Mouse (Mus musculus) neural tube, embryonic 15.5 days (tissue): ENCODE measurements around the gene Rhou. TPM values are rescaled to one million over a fixed set of nuclear protein-coding genes. Genes with fewer than 3 reads are reported as not detected.
A peak's percentile ranks its signal among the peaks of the same experiment; 100 is the strongest.

Source experiments
- ATAC-seq: fragments of 200-750 bp; cut with Nextera tagmentation; 2 replicates; pipeline ENCODE4 v1.8.0; 2017; ENCODE audit warnings: mild to moderate bottlenecking, moderate TSS enrichment, moderate library complexity; ENCODE audit not compliant: low FRiP score
- H3K27ac ChIP-seq: fragments of 300-500 bp; sonication (generic); replicated peaks from 2 replicates; pipeline ENCODE4 v1.5.1; 2015; ENCODE audit warnings: mild to moderate bottlenecking, inconsistent platforms
- H3K27me3 ChIP-seq: fragments of 300-500 bp; sonication (generic); replicated peaks from 2 replicates; pipeline ENCODE4 v1.6.1; 2015; ENCODE audit warnings: inconsistent platforms
- H3K36me3 ChIP-seq: fragments of 300-500 bp; sonication (generic); 2 replicates; pipeline ENCODE4 v1.6.1; 2015; ENCODE audit warnings: inconsistent platforms
- H3K4me1 ChIP-seq: fragments of 300-500 bp; sonication (generic); 2 replicates; pipeline ENCODE4 v1.6.1; 2015; ENCODE audit warnings: inconsistent platforms
- H3K4me2 ChIP-seq: fragments of 300-500 bp; sonication (generic); 2 replicates; pipeline ENCODE4 v1.6.1; 2015; ENCODE audit warnings: inconsistent platforms, mild to moderate bottlenecking, moderate library complexity
- H3K4me3 ChIP-seq: fragments of 300-500 bp; sonication (generic); replicated peaks from 2 replicates; pipeline ENCODE4 v1.5.1; 2015; ENCODE audit warnings: mild to moderate bottlenecking, inconsistent platforms
- H3K9ac ChIP-seq: fragments of 300-500 bp; sonication (generic); replicated peaks from 2 replicates; pipeline ENCODE4 v1.6.1; 2015; ENCODE audit warnings: mild to moderate bottlenecking, inconsistent platforms
- H3K9me3 ChIP-seq: fragments of 300-500 bp; sonication (generic); replicated peaks from 2 replicates; pipeline ENCODE4 v1.6.1; 2016; ENCODE audit warnings: inconsistent platforms
- WGBS: fragments of 180-500 bp; shearing (Covaris S2); methylation state at CpG from one replicate; pipeline ENCODE4 v1.1.7; 2015; ENCODE audit warnings: mixed read lengths; 5-methylcytosine and 5-hydroxymethylcytosine counted together
- polyA plus RNA-seq: library from polyadenylated mRNA; unstranded; fragments of >200 nt; fragmentation: Nextera tagmentation; extraction: Ambion mirVana; gene quantifications from 2 replicates; pipeline ENCODE4 v1.2.1, GENCODE M21; 2015

Gene Rhou
- polyA plus RNA-seq, 1 experiment from 2014 or later = 12.7 TPM

DNA sequence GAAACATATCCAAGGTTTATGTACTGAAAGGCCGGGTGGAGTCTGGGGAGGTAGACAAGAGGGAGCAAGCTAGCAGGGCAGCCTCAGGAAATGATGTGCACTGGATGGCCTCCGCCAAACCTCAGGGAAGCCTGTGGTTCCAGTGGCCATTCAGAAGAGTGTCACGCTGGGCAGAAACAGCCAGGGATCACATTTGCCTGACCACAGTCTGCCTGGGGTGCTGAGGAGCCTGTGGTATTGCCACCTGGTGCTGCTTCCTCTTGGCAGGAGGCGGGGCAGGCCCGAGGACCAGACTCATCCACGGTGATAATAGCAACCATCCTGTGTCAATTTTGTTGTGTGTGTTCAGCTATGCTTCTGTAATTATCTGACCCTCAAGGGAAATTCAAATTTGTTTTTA, 18.9 kb downstream of the Rhou start:
- no peak overlapping the region for H3K4me2 ChIP-seq
- no peaks in the 10 kb centered on the region for H3K27me3 ChIP-seq
- H3K4me3 ChIP-seq = no peak overlapping the region
- ATAC-seq = no peak
- 69% methylated on average over 6 of the region's 6 CpGs for WGBS
- no peak overlapping the region for H3K27ac ChIP-seq
- no peaks in the 10 kb centered on the region for H3K9me3 ChIP-seq
- H3K4me1 ChIP-seq = peaks cover 7% of the 10 kb centered on the region
- H3K36me3 ChIP-seq = no peaks in the 10 kb centered on the region
- no peak overlapping the region for H3K9ac ChIP-seq

DNA sequence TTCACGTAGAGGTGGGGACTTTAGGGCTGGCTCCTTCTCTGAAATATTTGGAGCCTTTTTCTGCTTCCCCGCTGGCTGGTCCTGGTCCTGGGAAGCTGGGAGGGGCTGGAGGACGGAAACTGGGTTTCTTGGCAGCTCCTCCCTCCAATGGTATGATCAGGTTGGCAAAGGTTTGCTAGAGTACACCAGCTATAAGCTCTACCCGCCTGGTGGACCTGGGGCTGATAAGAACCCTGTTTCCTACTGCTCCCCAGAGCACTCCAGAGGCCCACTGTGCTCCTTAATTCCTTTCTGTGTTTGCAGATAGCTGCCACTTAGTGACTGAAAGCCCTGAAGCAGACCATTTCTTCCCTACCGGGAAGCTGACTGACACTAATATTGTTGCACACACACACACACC, 21.9 kb downstream of the Rhou start:
- no peak overlapping the region for H3K9ac ChIP-seq
- H3K4me2 ChIP-seq = no peak overlapping the region
- peaks cover 7% of the 10 kb centered on the region for H3K4me1 ChIP-seq
- WGBS = 46% methylated on average over 5 of the region's 5 CpGs
- ATAC-seq = no peak
- H3K27me3 ChIP-seq = no peaks in the 10 kb centered on the region
- H3K27ac ChIP-seq = no peak overlapping the region
- H3K36me3 ChIP-seq = no peaks in the 10 kb centered on the region
- H3K9me3 ChIP-seq = no peaks in the 10 kb centered on the region
- no peak overlapping the region for H3K4me3 ChIP-seq

DNA sequence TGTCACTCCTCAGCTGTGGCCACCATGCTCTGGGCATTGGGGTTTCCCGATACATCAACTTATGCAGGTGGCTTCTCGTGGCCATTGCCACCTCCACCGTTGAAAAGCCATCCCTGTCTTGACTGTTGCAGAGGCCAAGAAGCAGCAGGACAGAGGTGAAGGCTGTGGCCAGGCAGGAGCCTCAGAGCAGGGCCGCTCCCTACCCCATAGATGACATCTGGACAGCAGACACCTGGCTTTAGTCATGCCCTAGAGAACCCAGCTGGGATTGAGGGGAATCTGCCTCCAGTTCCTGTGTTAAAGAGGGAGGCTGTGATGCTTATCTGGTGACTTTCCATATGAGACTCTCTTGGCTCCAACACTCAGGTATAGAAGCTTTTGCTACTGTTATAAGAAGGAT, 24.7 kb downstream of the Rhou start:
- no peak overlapping the region for H3K4me2 ChIP-seq
- peaks cover 13% of the 10 kb centered on the region for H3K4me1 ChIP-seq

DNA sequence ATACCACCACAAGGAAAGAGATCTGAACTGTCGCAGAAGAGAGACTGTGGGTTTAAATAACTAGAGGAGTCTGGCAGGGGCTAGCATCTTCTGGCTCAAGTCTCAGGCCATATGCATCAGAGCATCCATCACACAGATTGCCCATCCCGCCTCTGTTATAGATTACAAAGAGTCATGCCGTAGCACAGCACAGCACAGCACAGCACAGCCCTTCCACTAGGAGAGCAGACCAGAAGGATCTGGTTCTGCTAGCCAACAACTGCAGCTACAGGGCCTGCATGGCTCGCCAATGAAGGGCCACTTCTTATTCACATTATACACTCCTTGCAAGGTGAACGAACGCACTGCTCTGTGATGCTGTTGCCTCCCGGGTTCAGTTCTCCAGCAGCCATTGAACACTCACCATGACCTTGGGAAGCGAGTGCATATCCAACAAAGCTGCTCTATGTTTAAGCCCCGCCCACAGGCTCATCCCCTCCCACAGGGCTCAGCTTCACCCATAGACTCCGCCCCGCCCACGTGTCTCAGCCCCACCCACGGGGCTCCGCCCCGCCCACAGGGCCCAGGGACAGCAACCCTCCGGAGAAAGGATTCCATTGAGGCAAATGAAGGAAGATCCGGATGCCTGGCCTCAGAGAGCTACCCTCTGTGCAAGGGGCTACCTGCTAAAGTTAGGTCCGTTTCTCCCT, 28.5 kb downstream of the Rhou start:
- H3K36me3 ChIP-seq = no peaks in the 10 kb centered on the region
- H3K4me3 ChIP-seq = no peak overlapping the region
- no peaks in the 10 kb centered on the region for H3K27me3 ChIP-seq
- 21% methylated on average over 18 of the region's 18 CpGs for WGBS
- H3K4me1 ChIP-seq = peaks cover 10% of the 10 kb centered on the region
- ATAC-seq = no peak; the same call in 1 of the 2 replicates
- H3K4me2 ChIP-seq = peak overlapping the region; percentile 24
- H3K9me3 ChIP-seq = no peaks in the 10 kb centered on the region
- no peak overlapping the region for H3K27ac ChIP-seq
- H3K9ac ChIP-seq = no peak overlapping the region

More for the DNA sequence above, 24.7 kb downstream of the Rhou start:
- WGBS = 92% methylated on average over 4 of the region's 4 CpGs
- no peak for ATAC-seq
- Histone ChIP-seq H3K9ac (no peak overlapping the region), H3K36me3 (no peaks in the 10 kb centered on the region), H3K9me3 (no peaks in the 10 kb centered on the region), H3K4me3 (no peak overlapping the region), H3K27ac (no peak overlapping the region), H3K27me3 (no peaks in the 10 kb centered on the region)

DNA sequence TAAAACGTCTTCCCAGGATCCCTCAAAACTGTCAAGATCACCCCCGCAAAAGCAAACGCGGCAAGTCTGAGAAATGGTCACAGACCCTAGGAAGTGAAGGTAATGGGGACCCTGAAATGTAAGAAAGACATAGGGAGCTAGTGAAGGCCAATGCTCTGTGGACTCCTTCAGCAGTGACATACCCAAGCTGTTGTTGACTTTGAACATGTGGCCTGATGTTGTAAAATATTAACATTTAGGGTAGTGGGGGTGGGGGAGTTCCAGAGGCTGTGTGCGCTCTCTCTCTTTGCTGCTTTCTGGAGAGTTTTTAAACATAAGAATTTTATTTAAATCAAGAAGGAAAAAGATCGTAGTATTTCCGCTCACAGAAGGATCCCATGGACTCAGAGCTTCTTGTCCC, 29.6 kb downstream of the Rhou start:
- no peaks in the 10 kb centered on the region for H3K27me3 ChIP-seq
- H3K4me1 ChIP-seq = peaks cover 10% of the 10 kb centered on the region
- H3K9ac ChIP-seq = no peak overlapping the region
- no peak for ATAC-seq
- no peak overlapping the region for H3K27ac ChIP-seq
- no peaks in the 10 kb centered on the region for H3K9me3 ChIP-seq
- H3K36me3 ChIP-seq = no peaks in the 10 kb centered on the region
- no peak overlapping the region for H3K4me3 ChIP-seq
- no peak overlapping the region for H3K4me2 ChIP-seq
- WGBS = 65% methylated on average over 7 of the region's 7 CpGs

DNA sequence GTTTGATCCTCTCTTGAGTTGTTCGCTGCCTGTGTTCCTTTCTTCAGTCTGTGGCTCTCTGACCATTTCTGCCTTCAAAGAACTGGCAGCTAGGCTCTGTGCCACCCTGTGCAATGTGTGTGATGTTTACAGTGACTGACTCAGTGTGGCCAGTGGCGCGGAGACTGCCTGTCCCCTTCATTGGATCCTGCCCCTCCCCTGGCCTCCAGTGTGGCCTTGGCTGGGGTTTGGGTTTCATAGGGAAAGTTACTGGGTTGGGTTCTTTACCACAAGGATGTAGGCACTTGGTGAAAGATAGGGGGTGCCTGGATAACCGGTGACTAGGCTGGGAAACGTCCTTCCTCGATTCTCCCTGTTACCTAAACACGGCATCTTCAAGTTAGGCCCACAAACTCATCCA, 31.1 kb downstream of the Rhou start:
- Histone ChIP-seq H3K4me3 (no peak overlapping the region), H3K27ac (no peak overlapping the region), H3K9me3 (no peaks in the 10 kb centered on the region), H3K36me3 (no peaks in the 10 kb centered on the region), H3K4me1 (peaks cover 10% of the 10 kb centered on the region), H3K9ac (no peak overlapping the region), H3K4me2 (no peak overlapping the region), H3K27me3 (no peaks in the 10 kb centered on the region)
- 80% methylated on average over 7 of the region's 7 CpGs for WGBS
- no peak for ATAC-seq

DNA sequence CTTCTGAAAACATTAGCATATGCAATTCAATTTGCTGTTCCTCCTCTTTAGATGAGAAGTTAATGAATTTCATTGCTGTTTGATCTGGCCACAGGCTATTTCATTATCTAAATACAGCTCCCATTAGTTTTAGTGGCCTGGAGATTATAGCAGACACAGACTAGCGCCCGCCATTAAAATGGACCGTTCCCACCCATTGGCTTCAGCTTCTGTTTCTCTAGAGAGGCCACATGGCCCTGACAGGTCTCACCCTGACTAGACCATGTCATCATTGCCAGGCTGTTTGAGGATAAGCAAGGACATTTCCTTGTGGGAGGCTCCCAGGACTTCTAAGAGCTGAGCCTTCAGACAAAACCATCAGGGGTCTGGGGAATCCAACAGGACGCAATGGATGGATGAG, 31.7 kb downstream of the Rhou start:
- ATAC-seq = no peak
- Histone ChIP-seq H3K4me1 (peaks cover 10% of the 10 kb centered on the region), H3K4me3 (no peak overlapping the region), H3K9ac (no peak overlapping the region), H3K27me3 (no peaks in the 10 kb centered on the region), H3K36me3 (no peaks in the 10 kb centered on the region), H3K4me2 (no peak overlapping the region), H3K27ac (peak overlapping the region; percentile 72), H3K9me3 (no peaks in the 10 kb centered on the region)
- 34% methylated on average over 4 of the region's 4 CpGs for WGBS

DNA sequence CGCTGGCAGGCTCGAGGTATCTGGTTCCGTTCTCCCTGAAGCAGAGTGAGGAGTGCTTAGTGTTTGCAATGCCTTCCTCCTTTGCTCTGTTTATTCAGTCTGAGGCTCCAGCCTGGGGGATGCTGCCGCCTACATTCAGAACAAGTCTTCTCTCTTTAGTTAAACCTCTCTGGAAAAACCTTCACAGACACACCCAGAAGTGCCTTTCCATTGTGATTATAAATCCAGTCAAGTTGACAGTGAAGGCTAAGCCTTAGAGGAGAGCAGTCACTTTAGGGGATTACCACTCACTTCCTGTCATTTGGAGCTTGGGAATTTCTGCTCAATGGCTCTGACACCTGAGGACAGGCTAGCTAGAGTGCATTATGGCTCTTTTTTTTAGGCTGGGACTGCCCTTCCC, 34.1 kb downstream of the Rhou start:
- no peaks in the 10 kb centered on the region for H3K36me3 ChIP-seq
- 59% methylated on average over 4 of the region's 4 CpGs for WGBS
- no peak for ATAC-seq
- no peak overlapping the region for H3K4me3 ChIP-seq
- H3K4me2 ChIP-seq = no peak overlapping the region
- H3K4me1 ChIP-seq = peaks cover 4% of the 10 kb centered on the region
- H3K9ac ChIP-seq = no peak overlapping the region
- no peaks in the 10 kb centered on the region for H3K27me3 ChIP-seq
- H3K9me3 ChIP-seq = no peaks in the 10 kb centered on the region
- no peak overlapping the region for H3K27ac ChIP-seq

DNA sequence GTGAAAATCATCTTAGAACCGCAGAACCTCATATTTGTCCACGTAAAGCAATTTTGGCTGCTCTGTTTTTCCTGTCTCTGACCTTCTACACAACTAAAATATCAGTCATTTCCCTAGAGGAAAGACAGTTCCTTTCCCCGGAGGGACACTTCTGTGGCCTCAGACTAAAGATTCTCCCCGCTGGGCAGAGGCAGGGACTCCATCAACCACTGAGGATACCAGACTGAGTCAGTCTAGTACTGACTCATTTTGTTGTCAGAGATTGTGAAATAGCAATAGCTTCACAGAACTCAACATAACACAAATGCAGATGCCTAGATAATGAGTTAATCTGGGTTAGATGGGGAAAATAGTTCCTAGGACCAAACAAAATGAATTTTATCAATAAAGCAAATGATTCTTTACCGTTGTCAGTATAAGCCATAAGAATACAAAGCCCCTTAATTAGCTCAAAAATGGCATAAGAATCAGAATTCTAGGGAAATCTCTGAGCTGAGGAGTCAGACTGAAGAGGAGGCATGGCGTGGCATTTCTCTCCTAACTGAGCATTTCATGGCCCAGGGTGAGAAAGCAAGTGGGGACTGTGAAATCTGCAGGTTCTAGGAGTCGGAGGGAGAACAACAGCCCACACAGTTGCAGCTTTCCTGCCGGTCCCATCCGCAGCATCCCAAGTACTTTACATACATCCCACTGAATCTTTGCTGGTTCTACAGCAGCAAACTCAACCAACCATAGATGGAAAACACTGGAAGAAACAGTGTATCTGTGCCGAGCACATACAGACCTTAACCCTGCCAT, 38.6 kb downstream of the Rhou start:
- no peaks in the 10 kb centered on the region for H3K9me3 ChIP-seq
- H3K27ac ChIP-seq = no peak overlapping the region
- H3K9ac ChIP-seq = no peak overlapping the region
- 88% methylated on average over 10 of the region's 10 CpGs for WGBS
- H3K36me3 ChIP-seq = no peaks in the 10 kb centered on the region
- H3K4me2 ChIP-seq = no peak overlapping the region
- H3K4me3 ChIP-seq = no peak overlapping the region
- no peaks in the 10 kb centered on the region for H3K27me3 ChIP-seq
- ATAC-seq = no peak
- H3K4me1 ChIP-seq = no peaks in the 10 kb centered on the region

DNA sequence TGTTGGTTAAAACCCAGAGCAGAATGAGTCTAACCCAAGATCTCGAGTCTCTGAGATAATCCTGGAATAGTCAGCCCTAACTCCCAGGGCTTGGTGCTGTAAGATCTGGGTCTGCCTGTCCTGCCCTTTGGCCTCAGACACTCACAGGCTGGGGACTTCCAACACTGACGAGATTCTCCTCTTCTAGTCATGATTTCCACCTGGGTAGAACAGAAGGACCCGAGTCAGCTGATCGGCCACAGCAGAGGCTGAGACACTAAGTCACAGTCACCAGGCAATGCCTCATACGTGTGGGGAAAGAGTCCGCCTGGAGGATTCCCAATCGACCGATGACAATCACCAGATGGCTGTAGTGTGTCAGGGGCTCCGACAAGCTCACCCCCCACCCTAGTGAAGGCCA, 42.4 kb downstream of the Rhou start:
- ATAC-seq = no peak

DNA sequence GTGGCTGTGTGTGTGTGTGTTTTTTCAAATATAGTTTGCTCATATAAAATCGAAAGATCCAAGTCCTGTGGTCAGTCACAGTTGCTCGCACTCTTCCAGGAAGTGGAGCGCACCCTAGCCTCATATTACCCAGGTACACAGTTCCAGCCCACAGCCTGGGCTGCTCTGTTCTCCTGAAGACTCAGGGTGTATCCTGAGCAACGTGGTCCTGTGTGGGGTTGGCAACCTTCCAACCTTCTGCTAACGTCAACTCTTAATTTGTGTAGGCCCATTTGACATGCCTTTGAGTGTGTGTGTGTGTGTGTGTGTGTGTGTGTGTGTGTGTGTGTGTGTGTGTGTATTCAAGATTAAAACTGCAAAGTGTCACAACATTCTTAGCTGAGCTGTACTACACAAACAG, 43.6 kb downstream of the Rhou start:
- no peaks in the 10 kb centered on the region for H3K9me3 ChIP-seq
- no peaks in the 10 kb centered on the region for H3K36me3 ChIP-seq
- no peak overlapping the region for H3K4me2 ChIP-seq
- ATAC-seq = no peak
- H3K4me3 ChIP-seq = no peak overlapping the region
- WGBS = 60% methylated on average over 5 of the region's 5 CpGs
- no peaks in the 10 kb centered on the region for H3K4me1 ChIP-seq
- no peak overlapping the region for H3K9ac ChIP-seq
- H3K27me3 ChIP-seq = no peaks in the 10 kb centered on the region
- no peak overlapping the region for H3K27ac ChIP-seq

More for the DNA sequence above, 42.4 kb downstream of the Rhou start:
- 78% methylated on average over 9 of the region's 9 CpGs for WGBS
- Histone ChIP-seq H3K27ac (no peak overlapping the region), H3K9me3 (no peaks in the 10 kb centered on the region), H3K4me3 (no peak overlapping the region), H3K4me2 (no peak overlapping the region), H3K36me3 (no peaks in the 10 kb centered on the region), H3K4me1 (no peaks in the 10 kb centered on the region), H3K9ac (no peak overlapping the region), H3K27me3 (no peaks in the 10 kb centered on the region)

DNA sequence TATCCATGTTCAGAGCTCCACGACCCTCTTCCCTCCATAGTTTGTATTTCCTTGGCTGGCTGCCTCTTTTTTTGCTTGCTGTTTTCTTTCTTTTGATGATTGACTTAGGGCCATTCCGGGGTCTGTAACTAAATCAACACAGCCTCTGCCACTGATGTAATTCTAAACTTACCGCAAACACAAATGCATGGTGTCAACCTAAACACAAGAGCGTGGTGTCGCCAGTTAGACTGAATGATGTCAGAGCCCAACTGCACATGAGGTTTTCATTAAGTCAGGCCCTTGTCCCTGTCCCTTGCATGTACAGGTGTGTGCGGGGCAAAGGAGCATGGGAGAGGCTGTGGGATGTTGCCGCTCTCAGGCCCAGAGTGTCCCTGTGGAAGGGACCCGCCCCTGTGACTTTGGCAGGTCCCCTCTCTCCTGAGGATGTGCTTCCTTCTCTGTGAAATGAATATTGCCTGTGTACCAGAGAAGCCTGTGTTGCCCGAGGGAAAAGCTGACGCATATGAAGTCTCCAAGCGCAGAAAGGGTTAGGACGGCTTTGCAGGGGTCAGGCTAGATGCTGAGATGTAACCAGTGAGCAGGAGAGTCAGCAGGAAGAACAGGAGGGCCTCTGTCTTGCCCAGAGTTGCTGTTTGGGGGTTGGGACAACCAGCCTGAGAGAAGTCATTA, 46.8 kb downstream of the Rhou start:
- WGBS = 74% methylated on average over 12 of the region's 12 CpGs
- ATAC-seq = no peak
- Histone ChIP-seq H3K9me3 (no peaks in the 10 kb centered on the region), H3K36me3 (no peaks in the 10 kb centered on the region), H3K27me3 (no peaks in the 10 kb centered on the region), H3K9ac (no peak overlapping the region), H3K4me1 (no peaks in the 10 kb centered on the region), H3K27ac (no peak overlapping the region), H3K4me2 (no peak overlapping the region), H3K4me3 (no peak overlapping the region)
